Mouse (Mus musculus) bone marrow macrophage, adult 2 months (primary cell): Measurements from ENCODE around the gene Map3k21. TPM values are rescaled to one million over a fixed set of nuclear protein-coding genes. Genes with fewer than 3 reads are reported as not detected.

Experiments
- H3K27ac ChIP-seq: 2 replicates; pipeline ENCODE4 v1.5.1; 2012; ENCODE audit warnings: low read depth, low read length; ENCODE audit not compliant: insufficient read depth
- H3K4me1 ChIP-seq: 2 replicates; pipeline ENCODE4 v1.6.1; 2012; ENCODE audit warnings: low read length; ENCODE audit not compliant: control insufficient read depth, insufficient read depth
- H3K4me3 ChIP-seq: 2 replicates; pipeline ENCODE4 v1.5.1; 2012; ENCODE audit warnings: mild to moderate bottlenecking, low read length, moderate library complexity; ENCODE audit not compliant: insufficient read depth
- CTCF ChIP-seq: IDR thresholded peaks from 2 replicates; pipeline ENCODE4 v1.5.1; 2012; ENCODE audit warnings: low read depth, mild to moderate bottlenecking, low read length, moderate library complexity
- POLR2A ChIP-seq: IDR thresholded peaks from 2 replicates; pipeline ENCODE4 v1.6.1; 2012; ENCODE audit warnings: mild to moderate bottlenecking, low read depth, low read length, borderline replicate concordance
- polyA plus RNA-seq: library from polyadenylated mRNA; stranded (reverse); fragments of >200 nt; gene quantifications from 2 replicates; pipeline ENCODE4 v1.2.4, GENCODE M21; 2012; ENCODE audit not compliant: missing spikeins, insufficient read depth, insufficient read length

The Map3k21 gene
- not detected in 2 replicates for polyA plus RNA-seq

GRCm38 (mm10) chr8:125910365-125911228 lies at the start of gene Map3k21:
Gene Map3k21 (plus strand): TSS chr8:125910450.
- Histone ChIP-seq H3K4me1 (no peaks in the 10 kb centered on the region), H3K4me3 (peak within 1 kb of the TSS; percentile 53), H3K27ac (no peak within 1 kb of the TSS)
- no peak for TF ChIP-seq POLR2A
- no peak for TF ChIP-seq CTCF

- no peak for TF ChIP-seq CTCF
- TF ChIP-seq POLR2A = no peak
- Histone ChIP-seq H3K4me1 (no peaks in the 10 kb centered on the region), H3K4me3 (no peak overlapping the region), H3K27ac (no peak overlapping the region)
Measured at GRCm38 (mm10) chr8:125866125-125866524, 44.1 kb upstream of the Map3k21 start.

- peaks cover 6% of the 10 kb centered on the region for H3K4me1 ChIP-seq
- no peak overlapping the region for H3K27ac ChIP-seq
- no peak overlapping the region for H3K4me3 ChIP-seq
- peak; percentile 26; the same call in 1 of the 2 replicates for TF ChIP-seq CTCF
- TF ChIP-seq POLR2A = no peak
Measured at GRCm38 (mm10) chr8:125868552-125868951, 41.7 kb upstream of the Map3k21 start.

GRCm38 (mm10) chr8:125869739-125870138 lies 40.5 kb upstream of the Map3k21 start:
- H3K4me1 ChIP-seq = peaks cover 6% of the 10 kb centered on the region
- no peak for TF ChIP-seq POLR2A
- TF ChIP-seq CTCF = no peak
- no peak overlapping the region for H3K27ac ChIP-seq
- H3K4me3 ChIP-seq = no peak overlapping the region

GRCm38 (mm10) chr8:125870179-125870702 lies 40.0 kb upstream of the Map3k21 start:
- Histone ChIP-seq H3K4me3 (no peak overlapping the region), H3K27ac (no peak overlapping the region), H3K4me1 (peaks cover 6% of the 10 kb centered on the region)
- no peak for TF ChIP-seq POLR2A
- TF ChIP-seq CTCF = no peak

- no peak overlapping the region for H3K4me3 ChIP-seq
- TF ChIP-seq CTCF (peak; percentile 93), POLR2A (no peak)
- H3K4me1 ChIP-seq = peaks cover 6% of the 10 kb centered on the region
Measured at GRCm38 (mm10) chr8:125870821-125871321, 39.4 kb upstream of the Map3k21 start.

GRCm38 (mm10) chr8:125872501-125873249 lies 37.6 kb upstream of the Map3k21 start:
- no peak overlapping the region for H3K4me3 ChIP-seq
- TF ChIP-seq POLR2A (no peak), CTCF (no peak)
- peaks cover 6% of the 10 kb centered on the region for H3K4me1 ChIP-seq
- no peak overlapping the region for H3K27ac ChIP-seq

More at GRCm38 (mm10) chr8:125870821-125871321, 39.4 kb upstream of the Map3k21 start:
- no peak overlapping the region for H3K27ac ChIP-seq

GRCm38 (mm10) chr8:125873250-125873534 lies 37.1 kb upstream of the Map3k21 start:
- TF ChIP-seq CTCF = no peak
- no peak for TF ChIP-seq POLR2A

GRCm38 (mm10) chr8:125880447-125880846 lies 29.8 kb upstream of the Map3k21 start:
- H3K4me1 ChIP-seq = no peaks in the 10 kb centered on the region
- no peak overlapping the region for H3K4me3 ChIP-seq
- H3K27ac ChIP-seq = no peak overlapping the region
- TF ChIP-seq CTCF (no peak), POLR2A (no peak)

More at GRCm38 (mm10) chr8:125873250-125873534, 37.1 kb upstream of the Map3k21 start:
- Histone ChIP-seq H3K4me1 (peaks cover 6% of the 10 kb centered on the region), H3K4me3 (no peak overlapping the region), H3K27ac (no peak overlapping the region)
